Mouse (Mus musculus) MEL (cell line): ENCODE data around the gene Cd8b1. TPM values are rescaled to one million over a fixed set of nuclear protein-coding genes. Genes with fewer than 3 reads are reported as not detected.

Source experiments
- DNase-seq: peaks from one replicate; pipeline ENCODE4 v3.0.0; 2011; ENCODE audit warnings: low read depth, low spot score
- H3K27ac ChIP-seq: 2 replicates; pipeline ENCODE4 v1.5.1; 2012; ENCODE audit warnings: low read depth, mild to moderate bottlenecking, control low read depth, low read length, moderate library complexity; ENCODE audit not compliant: control insufficient read depth
- H3K27me3 ChIP-seq, 2 experiments: fragments of 150-350 bp in 1 of 2; sonication (generic) in 1 of 2; 2 replicates each; pipeline ENCODE4 v1.6.1; 2012; ENCODE audit warnings: low read length in 2 of 2, mild to moderate bottlenecking in 2 of 2, improper control_type of control experiment in 1 of 2, moderate library complexity in 1 of 2; ENCODE audit not compliant: insufficient read depth in 2 of 2, control insufficient read depth in 1 of 2
- H3K36me3 ChIP-seq, 2 experiments: 2 replicates each; pipeline ENCODE4 v1.6.1; 2012 to 2014; ENCODE audit warnings: low read length in 2 of 2, improper control_type of control experiment in 1 of 2, inconsistent platforms in 1 of 2, mild to moderate bottlenecking in 1 of 2; ENCODE audit not compliant: insufficient read depth in 2 of 2, control insufficient read depth in 1 of 2
- H3K4me1 ChIP-seq, 2 experiments: fragments of 150-350 bp in 1 of 2; sonication (generic) in 1 of 2; 2 replicates each; pipeline ENCODE4 v1.6.1; 2012; ENCODE audit warnings: low read length in 2 of 2, improper control_type of control experiment in 1 of 2, mild to moderate bottlenecking in 1 of 2; ENCODE audit not compliant: insufficient read depth in 2 of 2, control insufficient read depth in 1 of 2
- H3K4me3 ChIP-seq, 2 experiments: fragments of 150-350 bp in 1 of 2; sonication (generic) in 1 of 2; 2 replicates each; pipeline ENCODE4 v1.5.1; 2012; ENCODE audit warnings: low read depth in 2 of 2, low read length in 2 of 2, mild to moderate bottlenecking in 2 of 2, moderate library complexity in 2 of 2, control low read depth in 1 of 2, improper control_type of control experiment in 1 of 2; ENCODE audit not compliant: control insufficient read depth in 1 of 2, insufficient read depth in 1 of 2
- H3K79me2 ChIP-seq: 2 replicates; pipeline ENCODE4 v1.6.1; 2012; ENCODE audit warnings: mild to moderate bottlenecking, low read length, moderate library complexity; ENCODE audit not compliant: control insufficient read depth, poor library complexity, insufficient read depth
- H3K9ac ChIP-seq: 2 replicates; pipeline ENCODE4 v1.6.1; 2012; ENCODE audit warnings: low read depth, mild to moderate bottlenecking, control low read depth, low read length, moderate library complexity; ENCODE audit not compliant: control insufficient read depth, poor library complexity, severe bottlenecking
- H3K9me3 ChIP-seq: fragments of 150-350 bp; sonication (generic); replicated peaks from 2 replicates; pipeline ENCODE4 v1.6.1; 2012; ENCODE audit warnings: mild to moderate bottlenecking, low read length, improper control_type of control experiment, moderate library complexity; ENCODE audit not compliant: insufficient read depth
- CTCF ChIP-seq, 3 experiments: IDR thresholded peaks in 2 of 3; conservative IDR thresholded peaks in 1 of 3; 2 replicates each; pipeline ENCODE4 v1.5.1; 2011 to 2012; ENCODE audit warnings: low read length in 3 of 3, low read depth in 2 of 3, mild to moderate bottlenecking in 2 of 3, improper control_type of control experiment in 1 of 3, inconsistent platforms in 1 of 3, mixed read lengths in 1 of 3, moderate library complexity in 1 of 3; ENCODE audit not compliant: control insufficient read depth in 1 of 3, insufficient read depth in 1 of 3, poor library complexity in 1 of 3, severe bottlenecking in 1 of 3
- E2F4 ChIP-seq: IDR thresholded peaks from 2 replicates; pipeline ENCODE4 v1.6.1; 2011; ENCODE audit warnings: low read depth, low read length, improper control_type of control experiment, borderline replicate concordance
- ELF1 ChIP-seq: IDR thresholded peaks from 2 replicates; pipeline ENCODE4 v1.6.1; 2014; ENCODE audit warnings: low read depth, mild to moderate bottlenecking, inconsistent platforms, low read length, improper control_type of control experiment, moderate library complexity
- ETS1 ChIP-seq: IDR thresholded peaks from 2 replicates; pipeline ENCODE4 v1.6.1; 2012; ENCODE audit warnings: low read depth, mild to moderate bottlenecking, inconsistent platforms, low read length, improper control_type of control experiment, moderate library complexity
- GATA1 ChIP-seq: IDR thresholded peaks from 2 replicates; pipeline ENCODE4 v1.6.1; 2011; ENCODE audit warnings: low read depth, low read length, improper control_type of control experiment
- KAT2A ChIP-seq: conservative IDR thresholded peaks from 2 replicates; pipeline ENCODE4 v1.6.1; 2012; ENCODE audit warnings: low read depth, low read length, improper control_type of control experiment, inconsistent platforms
- MAZ ChIP-seq: IDR thresholded peaks from 2 replicates; pipeline ENCODE4 v1.6.1; 2012; ENCODE audit warnings: low read depth, mild to moderate bottlenecking, inconsistent platforms, low read length, improper control_type of control experiment
- MXI1 ChIP-seq: IDR thresholded peaks from 2 replicates; pipeline ENCODE4 v1.6.1; 2011; ENCODE audit warnings: mild to moderate bottlenecking, low read depth, low read length, improper control_type of control experiment
- MYB ChIP-seq: IDR thresholded peaks from 2 replicates; pipeline ENCODE4 v1.6.1; 2011; ENCODE audit warnings: mild to moderate bottlenecking, low read depth, low read length, improper control_type of control experiment
- POLR2AphosphoS2 ChIP-seq: IDR thresholded peaks from 2 replicates; pipeline ENCODE4 v1.6.1; 2011; ENCODE audit warnings: low read length, improper control_type of control experiment
- RCOR1 ChIP-seq: IDR thresholded peaks from 2 replicates; pipeline ENCODE4 v1.6.1; 2012; ENCODE audit warnings: low read depth, mild to moderate bottlenecking, inconsistent platforms, low read length, improper control_type of control experiment
- SIN3A ChIP-seq: IDR thresholded peaks from 2 replicates; pipeline ENCODE4 v1.6.1; 2012; ENCODE audit warnings: low read length, improper control_type of control experiment, inconsistent platforms
- SMC3 ChIP-seq: IDR thresholded peaks from 2 replicates; pipeline ENCODE4 v1.6.1; 2011; ENCODE audit warnings: low read depth, low read length, improper control_type of control experiment
- TAL1 ChIP-seq: IDR thresholded peaks from 2 replicates; pipeline ENCODE4 v1.6.1; 2012; ENCODE audit warnings: mild to moderate bottlenecking, inconsistent platforms, low read length, moderate library complexity, mixed read lengths
- TBP ChIP-seq: IDR thresholded peaks from 2 replicates; pipeline ENCODE4 v1.8.0; 2011; ENCODE audit warnings: low read depth, low read length, improper control_type of control experiment
- USF1 ChIP-seq: IDR thresholded peaks from 2 replicates; pipeline ENCODE4 v1.6.1; 2014; ENCODE audit warnings: low read depth, mild to moderate bottlenecking, inconsistent platforms, low read length, improper control_type of control experiment, moderate library complexity
- ZKSCAN1 ChIP-seq: IDR thresholded peaks from 2 replicates; pipeline ENCODE4 v1.6.1; 2012; ENCODE audit warnings: low read depth, mild to moderate bottlenecking, inconsistent platforms, low read length, improper control_type of control experiment, moderate library complexity
- polyA plus RNA-seq, 2 experiments: library from polyadenylated mRNA; stranded (reverse) in 1 of 2; unstranded in 1 of 2; fragments of >175 nt in 1 of 2; fragments of >200 nt in 1 of 2; gene quantifications; 2 replicates each; pipeline versions ENCODE4 v1.2.1 to v1.2.4; 2012; ENCODE audit warnings: low replicate concordance in 2 of 2, low read depth in 1 of 2; ENCODE audit not compliant: insufficient read length in 2 of 2, insufficient read depth in 1 of 2, missing spikeins in 1 of 2
- total RNA-seq: library from RNA; depleted of rRNA; stranded (reverse); fragments of 300-350 nt; gene quantifications from 2 replicates; pipeline ENCODE4 v1.2.3, GENCODE M21; 2012

Cd8b1 gene
- total and polyA plus RNA-seq, 3 experiments, result not detected

GRCm38 (mm10) chr6:71332236-71332965 is 9.8 kb downstream of the Cd8b1 start:
- no peak for DNase-seq
- Histone ChIP-seq H3K79me2 (no peaks in the 10 kb centered on the region), H3K36me3 (no peaks in the 10 kb centered on the region), H3K4me1 (no peaks in the 10 kb centered on the region), H3K27me3 (no peaks in the 10 kb centered on the region; a peak in 1 of 4 replicates), H3K9ac (no peak overlapping the region), H3K4me3 (no peak overlapping the region), H3K27ac (no peak overlapping the region), H3K9me3 (no peaks in the 10 kb centered on the region)
- TF ChIP-seq MYB (no peak), GATA1 (no peak), SIN3A (no peak), USF1 (no peak), CTCF (IDR thresholded peaks at IDR 0.05 in 2 of 3, conservative IDR thresholded peaks at IDR 0.05 in 1 of 3; ENCODE audit: control insufficient read depth in 1 of 3, insufficient read depth in 1 of 3, low read depth in 2 of 3, low read length in 3 of 3, poor library complexity in 1 of 3, severe bottlenecking in 1 of 3) (no peak), POLR2AphosphoS2 (no peak), RCOR1 (no peak), KAT2A (no peak), ETS1 (no peak), MXI1 (no peak), ZKSCAN1 (no peak), SMC3 (no peak), TAL1 (no peak), TBP (no peak)

GRCm38 (mm10) chr6:71333031-71333430 is 10.4 kb downstream of the Cd8b1 start:
- Histone ChIP-seq H3K79me2 (no peaks in the 10 kb centered on the region), H3K9ac (no peak overlapping the region), H3K27me3 (no peaks in the 10 kb centered on the region; a peak in 1 of 4 replicates), H3K9me3 (no peaks in the 10 kb centered on the region), H3K4me1 (no peaks in the 10 kb centered on the region), H3K27ac (no peak overlapping the region), H3K36me3 (no peaks in the 10 kb centered on the region), H3K4me3 (no peak overlapping the region)
- TF ChIP-seq MAZ (no peak), ELF1 (no peak), E2F4 (no peak), TAL1 (no peak)
- no peak for DNase-seq
